Mouse (Mus musculus) mouse trophoblast stem cell (cell line): ENCODE measurements around the gene Cyp27b1.

Experiments used
- in situ Hi-C, 2 experiments: fragments of 300-500 bp; cut with MseI, MboI; formaldehyde crosslinking; loops; 2 replicates in 1 of 2; 3 replicates in 1 of 2; pipeline ENCODE4 v1.15.1; 2025

Cyp27b1 gene

GRCm38 (mm10) chr10:127085633-127086032 lies 37.6 kb downstream of the Cyp27b1 start:
- in situ Hi-C loops, result no loop called here

- in situ Hi-C loops, result no loop called here
Measured at GRCm38 (mm10) chr10:127090560-127091411, 42.7 kb downstream of the Cyp27b1 start.

- in situ Hi-C loops, result no loop called here
Measured at GRCm38 (mm10) chr10:127091507-127092396, 43.7 kb downstream of the Cyp27b1 start.

- in situ Hi-C loops, result no loop called here
Measured at GRCm38 (mm10) chr10:127092742-127093141, 44.7 kb downstream of the Cyp27b1 start.

- in situ Hi-C loops, result no loop called here
Measured at GRCm38 (mm10) chr10:127094382-127094802, 46.3 kb downstream of the Cyp27b1 start.

- in situ Hi-C loops, result no loop called here
Measured at GRCm38 (mm10) chr10:127098514-127098913, 50.5 kb downstream of the Cyp27b1 start.

GRCm38 (mm10) chr10:127099191-127099590 lies 51.1 kb downstream of the Cyp27b1 start:
- in situ Hi-C loops, result no loop called here

GRCm38 (mm10) chr10:127099868-127100267 lies 51.8 kb downstream of the Cyp27b1 start:
- in situ Hi-C loops, result no loop called here

GRCm38 (mm10) chr10:127100414-127100813 lies 52.4 kb downstream of the Cyp27b1 start:
- in situ Hi-C loops, result no loop called here

- in situ Hi-C loops, result no loop called here
Measured at GRCm38 (mm10) chr10:127101151-127101550, 53.1 kb downstream of the Cyp27b1 start.
